Mouse (Mus musculus): ENCODE results near the gene Nr3c2. TPM values are rescaled to one million over a fixed set of nuclear protein-coding genes. Genes with fewer than 3 reads are reported as not detected.

The Nr3c2 gene
- total RNA-seq (2014; rRNA removed) (6.0 and 6.1 TPM in 2 replicates), polyA plus RNA-seq (2015; fragmentation: Nextera tagmentation; extraction: Ambion mirVana) (3.8 and 5.7 TPM in 2 replicates)

DNA sequence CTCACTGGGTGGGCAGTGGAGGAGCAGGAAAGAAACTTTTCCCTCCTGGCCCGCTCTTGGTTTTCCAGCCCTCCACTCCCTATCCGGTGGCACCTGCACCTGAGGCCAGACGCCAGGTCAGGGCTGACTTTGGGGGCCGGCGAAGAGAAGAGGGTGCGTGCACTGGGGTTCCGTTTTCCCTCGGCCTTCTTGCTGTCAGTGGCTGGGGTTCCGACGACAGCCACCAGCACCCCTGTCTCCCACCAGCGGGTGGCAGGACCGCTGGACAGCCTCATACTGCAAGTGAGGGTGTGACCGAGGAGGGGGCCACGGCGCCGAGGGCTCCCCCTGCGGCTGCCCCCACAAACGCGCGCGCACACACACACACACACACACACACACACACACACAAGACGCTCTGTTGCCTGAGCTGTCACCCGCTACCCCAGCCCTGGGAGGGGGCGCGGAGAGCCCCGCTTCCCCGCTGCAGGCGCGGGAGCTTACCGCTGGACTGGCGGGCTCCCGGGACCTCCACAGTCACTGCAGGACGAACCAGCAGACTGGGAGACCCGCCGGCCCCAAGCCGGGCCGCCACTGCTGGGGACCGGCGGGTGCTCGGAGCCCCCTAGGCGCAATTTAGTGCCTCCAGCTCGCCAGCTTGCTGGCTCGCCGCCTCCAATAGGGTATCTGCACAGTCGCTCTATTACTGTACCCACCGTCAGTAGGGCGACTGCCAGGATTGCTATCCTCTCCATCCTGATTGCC is at the start of gene Nr3c2:
Nr3c2 (plus strand) TSS at position 32 of the 744 bp plus-strand sequence.
- Histone ChIP-seq H3K9me3 (ENCODE audit: low read length) (no peaks in the 10 kb centered on the region), H3K27me3 (ENCODE audit: insufficient read depth, low read length) (peaks cover 10% of the 10 kb centered on the region), H3K36me3 (ENCODE audit: insufficient read depth, low read length) (no peaks in the 10 kb centered on the region), H3K4me2 (ENCODE audit: low read depth, low read length, poor library complexity, severe bottlenecking) (peak within 1 kb of the TSS; percentile 100), H3K4me3 (ENCODE audit: low read depth, low read length) (peak within 1 kb of the TSS; percentile 77), H3K27ac (ENCODE audit: low read depth, low read length) (no peak within 1 kb of the TSS; the same call in 1 of the 2 replicates), H3K4me1 (ENCODE audit: insufficient read depth, low read length) (peaks cover 2% of the 10 kb centered on the region; the same call in 1 of the 2 replicates), H3K9ac (replicated peaks; ENCODE audit: low read length, poor library complexity, severe bottlenecking) (peak within 1 kb of the TSS; percentile 62)
- ATAC-seq (ENCODE audit: low FRiP score) (peak; percentile 25), DNase-seq (ENCODE audit: low spot score) (peak; percentile 45)
- 0% methylated on average over 40 of the region's 47 CpGs for WGBS
- TF ChIP-seq CTCF (IDR thresholded peaks at IDR 0.05), result peak; percentile 55

DNA sequence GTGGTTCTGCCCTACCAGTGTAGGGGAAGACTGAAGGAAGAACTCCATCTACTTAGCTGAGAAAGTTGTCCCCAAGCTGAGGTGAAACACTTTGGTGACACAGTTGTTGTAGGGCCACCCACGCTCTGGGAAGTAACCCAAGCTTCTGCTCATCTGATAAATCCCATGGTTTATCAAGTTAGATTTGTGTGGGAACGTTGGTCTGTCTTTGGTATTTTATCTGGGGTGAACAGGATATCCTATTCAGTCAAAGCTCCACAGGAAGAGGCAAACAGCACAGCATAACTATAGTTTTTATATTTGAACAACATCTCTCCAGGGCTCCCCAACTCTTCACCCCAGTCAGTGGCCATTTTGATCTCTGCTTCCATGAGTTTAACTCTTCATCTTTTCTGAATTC is 40.7 kb upstream of the Nr3c2 start:
- no peaks in the 10 kb centered on the region for H3K4me1 ChIP-seq (ENCODE audit: insufficient read depth, low read length)
- H3K4me3 ChIP-seq (ENCODE audit: low read depth, low read length), result no peak overlapping the region
- no peak overlapping the region for H3K27ac ChIP-seq (ENCODE audit: low read depth, low read length)
- no peak overlapping the region for H3K4me2 ChIP-seq (ENCODE audit: low read depth, low read length, poor library complexity, severe bottlenecking)
- no peaks in the 10 kb centered on the region for H3K9me3 ChIP-seq (ENCODE audit: low read length)
- H3K9ac ChIP-seq (replicated peaks; ENCODE audit: low read length, poor library complexity, severe bottlenecking), result no peak overlapping the region
- no peak for TF ChIP-seq CTCF (IDR thresholded peaks at IDR 0.05)
- ATAC-seq (ENCODE audit: low FRiP score), result no peak
- 76% methylated on average over 2 of the region's 2 CpGs for WGBS
- no peaks in the 10 kb centered on the region for H3K36me3 ChIP-seq (ENCODE audit: insufficient read depth, low read length)
- no peak for DNase-seq (ENCODE audit: low spot score)
- no peaks in the 10 kb centered on the region for H3K27me3 ChIP-seq (ENCODE audit: insufficient read depth, low read length)

GRCm38 (mm10) chr8:76859709-76860108 is 39.5 kb upstream of the Nr3c2 start:
- Histone ChIP-seq H3K27ac (ENCODE audit: low read depth, low read length) (no peak overlapping the region), H3K9ac (replicated peaks; ENCODE audit: low read length, poor library complexity, severe bottlenecking) (no peak overlapping the region), H3K9me3 (ENCODE audit: low read length) (no peaks in the 10 kb centered on the region), H3K27me3 (ENCODE audit: insufficient read depth, low read length) (no peaks in the 10 kb centered on the region), H3K36me3 (ENCODE audit: insufficient read depth, low read length) (no peaks in the 10 kb centered on the region), H3K4me3 (ENCODE audit: low read depth, low read length) (no peak overlapping the region), H3K4me1 (ENCODE audit: insufficient read depth, low read length) (no peaks in the 10 kb centered on the region), H3K4me2 (ENCODE audit: low read depth, low read length, poor library complexity, severe bottlenecking) (no peak overlapping the region)
- no peak for TF ChIP-seq CTCF (IDR thresholded peaks at IDR 0.05)
- DNase-seq (ENCODE audit: low spot score), result peak; percentile 23
- ATAC-seq (ENCODE audit: low FRiP score), result no peak

GRCm38 (mm10) chr8:76863066-76863465 is 36.2 kb upstream of the Nr3c2 start:
- Histone ChIP-seq H3K4me2 (ENCODE audit: low read depth, low read length, poor library complexity, severe bottlenecking) (no peak overlapping the region), H3K4me1 (ENCODE audit: insufficient read depth, low read length) (no peaks in the 10 kb centered on the region), H3K27me3 (ENCODE audit: insufficient read depth, low read length) (no peaks in the 10 kb centered on the region), H3K36me3 (ENCODE audit: insufficient read depth, low read length) (no peaks in the 10 kb centered on the region), H3K9me3 (ENCODE audit: low read length) (no peaks in the 10 kb centered on the region), H3K4me3 (ENCODE audit: low read depth, low read length) (no peak overlapping the region), H3K9ac (replicated peaks; ENCODE audit: low read length, poor library complexity, severe bottlenecking) (no peak overlapping the region), H3K27ac (ENCODE audit: low read depth, low read length) (no peak overlapping the region)
- 74% methylated on average over 1 of the region's 1 CpGs for WGBS
- no peak for ATAC-seq (ENCODE audit: low FRiP score)
- TF ChIP-seq CTCF (IDR thresholded peaks at IDR 0.05), result no peak
- DNase-seq (ENCODE audit: low spot score), result no peak

GRCm38 (mm10) chr8:76876809-76877208 is 22.4 kb upstream of the Nr3c2 start:
- Histone ChIP-seq H3K9me3 (ENCODE audit: low read length) (no peaks in the 10 kb centered on the region), H3K27ac (ENCODE audit: low read depth, low read length) (no peak overlapping the region), H3K4me3 (ENCODE audit: low read depth, low read length) (no peak overlapping the region), H3K36me3 (ENCODE audit: insufficient read depth, low read length) (no peaks in the 10 kb centered on the region), H3K9ac (replicated peaks; ENCODE audit: low read length, poor library complexity, severe bottlenecking) (no peak overlapping the region), H3K4me2 (ENCODE audit: low read depth, low read length, poor library complexity, severe bottlenecking) (no peak overlapping the region), H3K27me3 (ENCODE audit: insufficient read depth, low read length) (no peaks in the 10 kb centered on the region), H3K4me1 (ENCODE audit: insufficient read depth, low read length) (no peaks in the 10 kb centered on the region)
- DNase-seq (ENCODE audit: low spot score) (no peak), ATAC-seq (ENCODE audit: low FRiP score) (no peak)
- 98% methylated on average over 2 of the region's 2 CpGs for WGBS
- no peak for TF ChIP-seq CTCF (IDR thresholded peaks at IDR 0.05)

DNA sequence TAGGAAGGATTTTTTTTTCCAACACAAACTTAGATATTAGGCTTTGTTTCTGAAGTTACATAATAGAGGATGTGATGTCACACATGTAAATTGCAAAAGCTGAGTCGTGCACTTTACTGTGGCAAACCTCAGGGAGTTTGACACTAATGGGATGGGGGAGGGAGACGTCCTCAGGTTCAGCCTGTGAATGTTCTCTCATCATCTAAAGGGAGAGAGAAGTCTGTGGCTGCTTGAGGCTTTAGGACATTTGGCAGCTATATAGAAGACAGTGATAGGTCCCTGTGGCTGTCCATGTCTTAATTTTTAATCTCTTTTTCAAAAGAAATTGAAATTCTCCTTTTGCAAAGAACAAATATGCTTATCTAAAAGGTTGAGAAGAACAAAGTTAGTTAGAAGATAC is 2.2 kb upstream of the Nr3c2 start:
- no peak for ATAC-seq (ENCODE audit: low FRiP score)
- no peak overlapping the region for H3K4me3 ChIP-seq (ENCODE audit: low read depth, low read length)
- 0 out of 2 replicates have a peak, but pooled peaks cover under 1% of the 10 kb centered on the region for H3K27me3 ChIP-seq (ENCODE audit: insufficient read depth, low read length)
- no peaks in the 10 kb centered on the region for H3K9me3 ChIP-seq (ENCODE audit: low read length)
- TF ChIP-seq CTCF (IDR thresholded peaks at IDR 0.05), result no peak
- 1% methylated on average over 2 of the region's 2 CpGs for WGBS
- H3K4me2 ChIP-seq (ENCODE audit: low read depth, low read length, poor library complexity, severe bottlenecking), result no peak overlapping the region
- no peak overlapping the region for H3K27ac ChIP-seq (ENCODE audit: low read depth, low read length)
- DNase-seq (ENCODE audit: low spot score), result no peak
- no peaks in the 10 kb centered on the region for H3K36me3 ChIP-seq (ENCODE audit: insufficient read depth, low read length)
- peaks cover 2% of the 10 kb centered on the region; the same call in 1 of the 2 replicates for H3K4me1 ChIP-seq (ENCODE audit: insufficient read depth, low read length)
- no peak overlapping the region for H3K9ac ChIP-seq (replicated peaks; ENCODE audit: low read length, poor library complexity, severe bottlenecking)

All from midbrain, postnatal 0 days (tissue).